Mouse (Mus musculus) effector memory CD4-positive, alpha-beta T cell, adult 7 months (primary cell): ENCODE results near the gene Dspp. TPM values are rescaled to one million over a fixed set of nuclear protein-coding genes. Genes with fewer than 3 reads are reported as not detected.

Experiments
- polyA plus RNA-seq: library from polyadenylated mRNA; unstranded; fragments of 100-300 nt; shearing (Covaris generic); gene quantifications from one replicate; pipeline ENCODE4 v1.2.1, GENCODE M21; 2017

The Dspp gene
- polyA plus RNA-seq: not detected

GRCm38 (mm10) chr5:104170412-104170811 lies at the start of gene Dspp:
Gene Dspp (plus strand): TSS chr5:104170712.

GRCm38 (mm10) chr5:104202351-104202750 lies 31.8 kb downstream of the Dspp start, which contains the start of gene Dmp1:
Gene Dmp1 (plus strand): TSS chr5:104202613.

Other genes starting within 250 kb of the Dspp start
- gene Hsd17b13, start 193.3 kb upstream of the Dspp start, polyA plus RNA-seq: not detected
- 1.7 TPM for gene Hsd17b11, start 148.8 kb upstream of the Dspp start, polyA plus RNA-seq
- gene Nudt9, start 124.4 kb upstream of the Dspp start, polyA plus RNA-seq: 55.3 TPM
- not detected for gene Gm17660, start 93.1 kb upstream of the Dspp start, polyA plus RNA-seq
- not detected for gene Sparcl1, start 57.0 kb upstream of the Dspp start, polyA plus RNA-seq
- not detected for gene Dmp1, start 31.9 kb downstream of the Dspp start, polyA plus RNA-seq
- gene Ibsp, start 128.5 kb downstream of the Dspp start, polyA plus RNA-seq: not detected
- gene Mepe, start 154.6 kb downstream of the Dspp start, polyA plus RNA-seq: not detected